Mouse (Mus musculus) cerebellum, postnatal 14 days (tissue): ENCODE data around the gene Snrnp25.

Experiments used
- DNase-seq, 2 experiments: peaks; one replicate each; pipeline ENCODE4 v3.0.0; 2021; ENCODE audit warnings: mixed read lengths in 2 of 2

The Snrnp25 gene

DNA sequence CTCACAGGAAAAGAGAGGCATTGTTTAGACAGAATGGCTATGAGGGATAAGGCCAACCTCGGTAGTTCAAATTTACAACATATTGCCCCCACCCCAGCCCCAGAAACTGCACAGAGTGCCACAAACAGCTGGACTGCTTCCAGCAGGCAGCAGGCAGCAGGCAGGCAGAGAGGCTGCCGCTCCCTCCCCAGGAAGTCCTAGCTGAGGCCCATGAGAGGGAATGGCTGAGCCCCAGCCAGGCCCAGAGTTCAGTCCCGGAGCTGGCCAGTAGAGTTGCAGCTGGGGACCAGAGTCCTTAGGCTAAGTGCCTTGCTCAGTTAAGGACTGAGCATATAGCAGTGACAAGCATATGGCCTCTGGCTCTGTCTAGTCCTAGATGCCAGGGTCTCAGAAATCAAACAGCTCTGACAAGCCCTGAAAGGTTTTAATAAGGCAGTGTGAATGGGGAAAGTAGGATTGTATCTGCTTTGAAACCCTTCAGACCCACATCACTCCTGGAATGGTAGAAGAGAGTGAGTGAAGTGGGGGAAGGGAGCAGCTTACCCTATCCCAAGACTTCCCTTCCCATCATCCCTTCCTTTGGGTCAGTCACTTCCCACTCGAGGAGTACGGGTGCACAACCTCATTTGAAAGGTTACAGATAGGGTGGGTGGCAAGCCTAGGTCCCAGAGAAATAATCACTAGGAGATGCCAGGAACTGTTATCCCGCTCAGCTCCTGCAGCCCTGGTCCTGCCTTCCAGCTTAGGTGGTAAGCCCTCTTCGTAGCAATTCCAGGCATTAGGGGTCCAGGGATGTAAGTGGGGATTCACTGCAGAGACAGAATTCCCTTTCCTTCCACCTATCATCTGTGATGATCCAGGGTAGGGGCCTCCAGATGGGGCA is 20.2 kb downstream of the Snrnp25 start:
- peak; percentile 38 to 44 for DNase-seq

DNA sequence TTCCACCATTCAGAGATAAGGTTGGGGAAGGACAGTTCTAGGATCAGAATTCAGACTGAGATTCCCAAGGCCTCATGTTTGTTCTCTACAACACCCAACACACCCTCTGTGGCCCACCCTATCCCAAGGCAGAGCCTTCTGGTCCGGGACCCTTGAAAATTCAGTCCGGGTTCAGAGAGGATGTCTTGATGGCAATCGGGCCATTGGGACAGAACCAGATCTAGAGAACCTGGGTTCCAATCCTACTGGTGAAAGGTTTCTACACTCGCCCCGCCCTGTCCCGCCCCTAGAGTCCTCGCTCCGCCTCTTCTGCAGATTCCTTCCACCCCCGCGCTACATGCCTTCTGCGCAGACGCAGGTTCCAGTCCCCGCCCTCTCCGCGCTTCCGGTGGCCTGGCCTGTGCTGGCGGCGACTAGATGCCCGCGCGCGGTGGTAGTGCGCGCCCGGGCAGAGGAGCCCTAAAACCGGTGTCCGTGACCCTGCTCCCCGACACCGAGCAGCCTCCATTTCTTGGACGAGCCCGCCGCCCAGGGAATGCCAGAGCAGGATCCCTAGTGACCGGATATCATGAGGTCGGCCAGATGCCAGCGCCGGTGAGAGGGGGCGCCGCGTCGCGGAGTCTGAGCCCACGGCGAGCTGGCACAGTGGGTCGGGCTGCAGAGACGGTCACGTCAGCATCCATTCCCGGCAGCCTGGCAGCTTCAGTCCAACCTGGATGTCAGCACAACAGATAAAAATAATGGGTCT is 21.1 kb downstream of the Snrnp25 start, which contains the start of gene Mpg:
TSS of gene Mpg (plus strand) at position 382 of the 748 bp plus-strand sequence.
- peak; percentile 91 to 92 for DNase-seq

- peak; percentile 76 to 82 for DNase-seq
These were observed 21.8 kb downstream of the Snrnp25 start for GRCm38 (mm10) chr11:32227041-32227440.

GRCm38 (mm10) chr11:32227555-32227954 is 22.3 kb downstream of the Snrnp25 start:
- peak in 1 of 2 experiments; percentile 39 for DNase-seq

- DNase-seq = peak in 1 of 2 experiments; percentile 32
These were observed 23.2 kb downstream of the Snrnp25 start for GRCm38 (mm10) chr11:32228292-32228845.

DNA sequence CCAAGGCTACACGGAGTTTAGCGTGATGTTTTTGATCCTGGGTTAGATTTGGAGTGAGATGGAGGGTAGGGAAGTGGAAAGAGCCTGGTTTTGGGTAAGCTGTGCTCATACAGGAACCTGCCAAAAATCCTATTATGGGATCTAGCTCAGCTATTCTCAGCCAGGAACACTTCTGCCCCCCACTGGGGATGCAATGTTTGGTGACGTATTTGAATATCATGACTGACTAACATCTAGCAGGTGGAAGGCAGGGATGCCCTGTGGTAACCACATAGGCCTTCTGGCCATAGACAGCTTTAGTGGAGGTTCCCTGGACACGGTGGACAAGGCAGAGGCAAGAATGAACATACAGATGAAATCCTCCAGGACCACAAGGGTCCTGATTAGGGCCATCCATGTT is 25.0 kb downstream of the Snrnp25 start:
- peak; percentile 61 for DNase-seq

DNA sequence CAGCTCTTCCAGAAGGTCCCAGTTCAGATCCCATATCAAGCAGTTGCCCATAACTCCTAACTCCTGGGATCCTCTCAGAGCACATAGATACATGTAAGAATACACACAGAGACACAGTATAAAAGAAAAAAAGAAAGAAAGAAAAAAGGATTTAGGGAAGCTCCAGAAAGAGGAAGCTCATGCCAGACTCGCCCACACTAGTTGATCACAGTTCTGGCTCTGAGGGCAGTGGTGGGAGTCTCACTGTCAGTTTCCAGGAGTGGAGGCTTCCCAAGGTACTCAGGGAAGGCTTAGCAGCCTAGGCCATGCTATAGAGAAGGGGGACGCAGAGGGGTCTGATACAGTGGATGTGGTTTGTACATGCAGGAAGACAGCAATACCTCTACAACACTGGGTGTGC is 25.9 kb downstream of the Snrnp25 start:
- DNase-seq = no peak

- DNase-seq = peak; percentile 57 to 63
These were observed 27.6 kb downstream of the Snrnp25 start for GRCm38 (mm10) chr11:32232848-32233247.

GRCm38 (mm10) chr11:32233895-32234294 is 28.7 kb downstream of the Snrnp25 start:
- peak; percentile 84 for DNase-seq

DNA sequence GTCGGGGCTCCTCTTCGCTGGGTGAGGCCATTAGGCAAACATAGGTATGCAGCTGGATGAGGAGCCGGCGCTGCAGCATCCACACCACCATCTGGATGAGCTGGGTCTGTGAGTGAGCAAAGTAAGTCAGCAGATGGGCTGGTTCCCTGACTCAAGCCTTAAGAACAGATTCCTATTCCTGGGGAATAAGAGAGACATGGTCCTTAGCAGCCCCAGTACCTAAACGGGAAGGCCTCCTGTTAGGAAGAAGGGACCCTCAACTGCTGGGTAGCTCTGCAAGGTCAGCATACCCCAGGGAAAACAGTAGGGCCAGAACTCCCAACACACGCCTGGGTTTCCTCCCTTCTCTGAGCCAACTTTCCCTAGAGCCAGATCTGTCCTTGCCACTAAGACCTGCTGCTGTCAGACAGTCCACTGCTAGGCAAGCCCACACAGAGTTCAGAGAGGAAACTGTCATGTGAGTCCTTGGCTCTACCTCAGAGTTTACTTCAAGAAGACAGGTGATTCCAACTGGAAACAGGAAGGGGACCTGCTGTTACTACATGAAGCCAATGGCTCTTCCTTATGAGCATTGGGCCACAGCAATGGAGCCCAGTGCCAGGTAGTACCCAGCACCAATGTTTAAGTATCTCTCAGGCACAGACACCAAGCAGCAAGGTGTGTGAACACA is 29.7 kb downstream of the Snrnp25 start:
- DNase-seq = peak in 1 of 2 experiments; percentile 37

- DNase-seq = peak; percentile 68 to 72
These were observed 30.4 kb downstream of the Snrnp25 start for GRCm38 (mm10) chr11:32235646-32236045.

GRCm38 (mm10) chr11:32236132-32236531 is 30.9 kb downstream of the Snrnp25 start:
- peak in 1 of 2 experiments; percentile 26 for DNase-seq

- peak; percentile 81 to 93 for DNase-seq
These were observed 31.6 kb downstream of the Snrnp25 start for GRCm38 (mm10) chr11:32236712-32237410.

DNA sequence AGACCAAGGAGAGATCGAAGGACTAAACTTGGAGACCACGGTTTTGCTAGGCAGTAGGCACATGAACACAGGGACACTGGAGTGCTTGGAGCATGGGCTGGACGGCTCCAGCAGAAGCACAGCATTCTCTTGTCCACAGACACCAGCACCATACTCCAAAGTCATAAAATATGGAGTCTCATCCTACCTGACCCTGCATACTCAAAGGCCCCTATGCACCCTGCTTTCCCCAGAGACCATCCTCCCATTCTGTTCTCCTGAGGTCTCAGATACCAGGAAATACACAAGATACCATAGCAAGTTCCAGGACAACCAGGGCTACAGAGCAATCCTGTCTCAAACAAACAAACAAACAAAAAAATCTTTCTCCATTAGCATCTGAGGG is 32.2 kb downstream of the Snrnp25 start:
- no peak for DNase-seq

DNA sequence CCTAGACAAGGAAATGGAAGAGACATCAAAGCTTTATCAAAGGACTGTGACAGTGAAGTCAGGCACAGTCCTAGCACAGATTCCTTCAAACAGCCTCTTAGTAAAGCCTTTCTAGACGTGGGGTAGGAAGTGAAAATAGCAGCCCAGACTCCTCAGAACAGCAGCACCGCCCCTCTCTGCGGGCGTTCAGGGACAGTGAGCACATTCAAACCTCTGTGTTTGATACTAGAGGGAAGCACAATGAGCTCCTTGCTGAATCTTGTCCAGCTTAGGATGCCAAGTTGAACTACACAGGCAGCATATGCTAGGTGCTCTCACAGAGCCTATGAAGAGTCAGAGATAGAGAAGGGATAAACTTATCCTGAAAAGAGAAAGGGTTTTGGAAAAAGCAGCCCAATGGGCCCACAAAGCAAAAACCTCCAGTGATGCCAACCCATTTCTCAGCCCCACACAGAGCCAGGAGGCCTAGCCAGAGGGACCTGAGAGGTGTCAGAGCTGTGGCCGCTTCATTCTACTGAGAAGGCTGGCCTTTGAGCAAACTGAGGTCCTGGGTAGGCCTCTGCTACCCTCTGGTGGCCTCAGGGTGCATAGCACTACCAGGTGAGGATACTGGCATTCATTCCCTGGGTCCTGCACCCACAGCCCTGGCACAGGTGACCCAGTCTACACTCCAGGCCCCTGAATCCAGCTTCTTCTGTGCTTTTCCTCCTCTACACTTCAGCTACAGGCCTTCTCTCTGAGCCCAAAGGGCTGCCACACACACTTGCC is 33.1 kb downstream of the Snrnp25 start:
- DNase-seq = peak; percentile 88 to 91

DNA sequence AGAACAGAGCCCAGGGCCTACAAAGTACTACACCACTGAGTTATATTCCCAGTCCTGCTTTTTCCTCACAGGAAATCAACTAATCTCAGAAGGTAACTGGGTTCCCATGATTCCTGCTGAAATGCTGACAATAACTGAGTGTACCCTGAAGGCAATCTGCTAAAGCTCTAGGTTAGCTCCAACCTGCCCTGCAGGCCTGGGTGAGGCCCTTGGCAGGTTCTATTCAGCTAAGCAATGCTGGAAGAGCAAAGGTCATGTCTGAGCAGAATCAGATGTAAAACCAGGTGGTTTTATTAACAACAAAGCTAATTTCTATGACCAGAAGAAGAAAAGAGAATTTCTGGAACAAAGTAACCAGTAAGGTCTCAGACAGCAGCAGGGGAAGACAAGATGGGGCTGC is 36.2 kb downstream of the Snrnp25 start:
- no peak for DNase-seq

GRCm38 (mm10) chr11:32242209-32242608 is 37.0 kb downstream of the Snrnp25 start:
- no peak for DNase-seq

DNA sequence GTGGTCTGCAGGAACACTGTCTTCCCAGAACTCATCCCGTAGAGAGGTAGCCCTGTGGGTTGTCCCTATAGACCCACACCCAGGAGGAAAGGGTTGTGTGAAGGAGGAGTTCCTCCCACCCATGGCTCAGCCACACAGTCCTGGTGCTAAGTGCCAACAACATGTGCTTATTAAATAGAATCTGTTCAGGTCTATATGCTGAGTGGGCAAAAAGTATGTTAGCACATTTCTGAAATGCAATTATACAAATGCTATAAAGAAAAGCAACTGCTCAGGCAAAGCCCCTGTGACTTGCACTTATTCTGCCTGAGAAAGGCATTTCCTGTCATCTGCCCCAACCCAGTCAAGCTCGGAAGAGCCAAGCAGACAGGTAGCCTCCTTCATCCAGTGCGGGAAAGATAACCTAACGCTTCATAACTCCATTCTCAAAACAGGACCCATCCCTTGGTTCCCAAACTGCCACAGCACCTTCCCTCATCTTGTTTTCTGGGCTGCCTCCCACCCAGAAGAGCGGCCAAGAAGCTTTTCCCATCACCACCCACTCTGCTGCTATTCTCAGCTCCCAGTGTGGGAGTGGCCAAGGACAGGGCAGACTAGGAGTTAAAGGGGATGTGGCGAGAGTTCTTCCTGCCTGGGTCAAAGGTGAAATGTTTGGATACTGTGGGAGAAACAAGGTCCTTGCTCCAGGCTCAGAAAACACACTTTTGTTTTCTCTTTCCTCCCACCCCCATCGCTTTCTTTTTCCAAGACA is 38.2 kb downstream of the Snrnp25 start:
- no peak for DNase-seq

DNA sequence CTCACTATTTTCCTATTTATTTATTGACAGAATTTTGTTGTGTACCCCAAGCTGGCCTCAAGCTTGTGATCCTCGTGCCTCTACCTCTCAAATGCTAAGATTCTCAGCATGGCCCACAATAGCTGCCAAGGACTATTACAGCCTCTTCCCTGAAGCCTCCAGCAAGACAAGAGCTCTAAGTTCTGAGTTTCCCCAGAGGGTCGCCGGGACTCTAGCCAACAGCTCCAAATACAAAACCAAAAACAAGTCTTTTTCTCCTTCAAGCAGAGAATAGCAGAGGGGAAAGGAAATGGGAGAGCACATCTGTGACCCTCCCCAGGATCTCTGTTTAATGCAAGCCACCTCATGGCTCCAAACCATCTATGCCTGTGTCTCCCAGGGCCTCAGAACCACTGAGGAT is 38.8 kb downstream of the Snrnp25 start:
- DNase-seq = no peak

DNA sequence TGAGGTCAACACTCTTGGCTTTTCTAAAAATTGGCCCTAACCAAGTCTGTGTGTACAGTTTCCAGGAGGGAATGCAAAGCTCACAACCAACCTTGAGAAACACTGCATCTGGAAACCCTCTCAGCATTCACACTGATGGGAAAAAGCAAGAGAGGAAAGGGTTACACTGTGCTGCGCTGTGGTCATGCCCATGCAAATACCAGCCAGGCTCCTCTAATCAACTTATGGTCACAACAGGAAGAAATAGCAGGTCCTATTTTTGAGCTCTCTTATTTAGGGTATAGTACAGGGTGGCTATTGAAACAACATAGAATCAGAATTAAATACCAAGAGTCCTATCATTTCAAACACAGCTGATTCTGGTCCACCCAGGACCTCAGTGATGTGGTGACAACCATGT is 39.4 kb downstream of the Snrnp25 start:
- no peak for DNase-seq

GRCm38 (mm10) chr11:32245614-32246013 is 40.4 kb downstream of the Snrnp25 start:
- no peak for DNase-seq
